ENCODE assay signal across 32 mouse cellular contexts in genomic region chr5:68011569-68011968, GRCm38 (mm10). TPM values are rescaled to one million over a fixed set of nuclear protein-coding genes. Genes with fewer than 3 reads are reported as not detected.
DNase-seq lines count a peak whose midpoint lies in the region; ATAC-seq and TF ChIP-seq lines count a peak whose summit lies in the region.
"Had no signal": no experiment of that assay in that cellular context is flagged by ENCODE, and none has a peak within 500 bp of the region (broad histone marks: within the 10 kb centered on the region; RNA-seq: fewer than 3 reads in every experiment).

No protein-coding gene starts in this region.

- TF ChIP-seq POLR2A in liver, adult 2 months (IDR thresholded peaks at IDR 0.05; ENCODE audit: extremely low read depth, insufficient read depth, low read length), result no peak

- peak overlapping the region; percentile 58; the same call in 1 of the 2 replicates for H3K27ac ChIP-seq in heart, embryonic 13.5 days (replicated peaks)
- no peak overlapping the region for H3K27ac ChIP-seq in liver, adult 2 months (replicated peaks; ENCODE audit: insufficient read depth, low read depth, low read length)
- no peak overlapping the region for H3K27ac ChIP-seq in liver, postnatal 0 days (ENCODE audit: low read depth)
- H3K27ac ChIP-seq: embryonic facial prominence, embryonic 15.5 days; hindbrain, embryonic 12.5 days; kidney, postnatal 0 days; left cerebral cortex, adult 2 months; liver, embryonic 14.5 days had no signal

- H3K9ac ChIP-seq in heart, embryonic 13.5 days, result no peak overlapping the region
- H3K9ac ChIP-seq in liver, adult 2 months (ENCODE audit: low read depth, low read length), result no peak overlapping the region
- H3K9ac ChIP-seq in liver, postnatal 0 days (replicated peaks), result no peak overlapping the region
- H3K9ac ChIP-seq: embryonic facial prominence, embryonic 15.5 days; hindbrain, embryonic 12.5 days; liver, embryonic 14.5 days had no signal

- peaks cover 22% of the 10 kb centered on the region for H3K4me1 ChIP-seq in heart, embryonic 13.5 days
- no peaks in the 10 kb centered on the region for H3K4me1 ChIP-seq in liver, adult 2 months (ENCODE audit: control insufficient read depth, insufficient read depth, low read length)
- H3K4me1 ChIP-seq in liver, postnatal 0 days (ENCODE audit: insufficient read depth), result no peaks in the 10 kb centered on the region
- H3K4me1 ChIP-seq: embryonic facial prominence, embryonic 15.5 days; hindbrain, embryonic 12.5 days had no signal

- DNase-seq in heart, postnatal 4 days, result no peak
- peak; percentile 8 for DNase-seq in liver, adult 2 months (ENCODE audit: extremely low read depth, low read depth, low spot score)
- no peak for DNase-seq in liver, postnatal 0 days
- peak; percentile 13 for DNase-seq in 416B (ENCODE audit: low read depth)
- no peak for DNase-seq in cerebellum, adult 9-10 months
- DNase-seq: adrenal gland, postnatal 10 days; cerebellum, adult 8-10 months had no signal

- no peaks in the 10 kb centered on the region for H3K79me2 ChIP-seq in liver, adult 2 months (ENCODE audit: control insufficient read depth, insufficient read depth, low read length)

- H3K4me3 ChIP-seq in heart, embryonic 13.5 days, result no peak overlapping the region
- H3K4me3 ChIP-seq in liver, adult 2 months (ENCODE audit: insufficient read depth, low read depth, low read length), result no peak overlapping the region
- no peak overlapping the region for H3K4me3 ChIP-seq in liver, postnatal 0 days (ENCODE audit: low read depth, low read length)
- H3K4me3 ChIP-seq: embryonic facial prominence, embryonic 15.5 days; hindbrain, embryonic 12.5 days; left cerebral cortex, adult 2 months had no signal

- 22% methylated on average over 3 of the region's 3 CpGs for WGBS in heart, embryonic 13.5 days
- 68% methylated on average over 3 of the region's 3 CpGs for WGBS in liver, adult 2 months
- WGBS in liver, postnatal 0 days (ENCODE audit: insufficient replicate concordance), result 50% methylated on average over 3 of the region's 3 CpGs

- peaks cover 9% of the 10 kb centered on the region for H3K27me3 ChIP-seq in heart, embryonic 13.5 days (replicated peaks)
- no peaks in the 10 kb centered on the region for H3K27me3 ChIP-seq in liver, adult 2 months (ENCODE audit: control insufficient read depth, insufficient read depth, low read length)
- H3K27me3 ChIP-seq in liver, postnatal 0 days (ENCODE audit: insufficient read depth, low read length), result 0 out of 2 replicates have a peak, but pooled peaks cover 7% of the 10 kb centered on the region
- H3K27me3 ChIP-seq: embryonic facial prominence, embryonic 15.5 days; hindbrain, embryonic 12.5 days had no signal

- peak overlapping the region; percentile 11; the same call in 1 of the 2 replicates for H3K4me2 ChIP-seq in heart, embryonic 13.5 days
- no peak overlapping the region for H3K4me2 ChIP-seq in liver, postnatal 0 days (ENCODE audit: low read depth, low read length)
- H3K4me2 ChIP-seq: embryonic facial prominence, embryonic 15.5 days; hindbrain, embryonic 12.5 days; midbrain, embryonic 11.5 days had no signal

- no peaks in the 10 kb centered on the region for H3K9me3 ChIP-seq in heart, embryonic 13.5 days
- H3K9me3 ChIP-seq in liver, postnatal 0 days (ENCODE audit: low read length), result no peaks in the 10 kb centered on the region
- H3K9me3 ChIP-seq: embryonic facial prominence, embryonic 15.5 days; hindbrain, embryonic 12.5 days had no signal

- no peak for TF ChIP-seq EP300 in liver, postnatal 0 days (IDR thresholded peaks at IDR 0.05; ENCODE audit: low read depth)

- H3K36me3 ChIP-seq in heart, embryonic 13.5 days, result no peaks in the 10 kb centered on the region
- H3K36me3 ChIP-seq in liver, adult 2 months (ENCODE audit: control insufficient read depth, insufficient read depth, low read length), result no peaks in the 10 kb centered on the region
- H3K36me3 ChIP-seq in liver, postnatal 0 days (replicated peaks; ENCODE audit: insufficient read depth, low read length), result no peaks in the 10 kb centered on the region
- H3K36me3 ChIP-seq: embryonic facial prominence, embryonic 15.5 days; hindbrain, embryonic 12.5 days had no signal

- ATAC-seq in heart, embryonic 13.5 days (ENCODE audit: extremely low read depth, insufficient number of reproducible peaks, low FRiP score, low TSS enrichment), result no peak
- ATAC-seq in liver, postnatal 0 days, result no peak
- peak; percentile 40; the same call in 1 of the 2 replicates for ATAC-seq in common myeloid progenitor, adult 5-6 weeks (replicated peaks; ENCODE audit: low read depth, poor library complexity, severe bottlenecking)
- ATAC-seq: forebrain, embryonic 14.5 days; intestine, postnatal 0 days had no signal

- TF ChIP-seq CTCF in liver, adult 2 months (IDR thresholded peaks at IDR 0.05; ENCODE audit: low read depth, low read length), result no peak
- no peak for TF ChIP-seq CTCF in liver, postnatal 0 days (IDR thresholded peaks at IDR 0.05; ENCODE audit: low read depth)

RNA-seq across cellular contexts. Expression of gene Grxcr1, which starts 20.1 kb away (rescaled TPM):
- polyA plus RNA-seq in heart, embryonic 13.5 days (2015; fragmentation: Nextera tagmentation; extraction: Ambion mirVana), result not detected in 2 replicates
- total RNA-seq in heart, postnatal 4 days (2021), result not detected
- total RNA-seq in liver, adult 2 months (2014; rRNA removed), result not detected in 2 replicates
- not detected in 2 replicates for polyA plus RNA-seq in liver, adult 2 months (2012; rRNA removed)
- polyA plus RNA-seq in liver, postnatal 0 days (2015; fragmentation: Nextera tagmentation; extraction: Ambion mirVana), result not detected in 2 replicates
- total RNA-seq in common myeloid progenitor, adult 5-6 weeks (2017), result not detected in 2 replicates
- total RNA-seq: adrenal gland, postnatal 10 days; gastrocnemius, adult 8-10 months; granulocyte monocyte progenitor cell, adult 5-6 weeks; layer of hippocampus, postnatal 10 days; left cerebral cortex, adult 2 months; left cerebral cortex, postnatal 36 days; megakaryocyte progenitor cell, adult 5-6 weeks; MEL; midbrain, postnatal 0 days had no signal
- polyA plus RNA-seq: brain, embryonic 14.5 days; C2C12; embryonic facial prominence, embryonic 15.5 days; forebrain, embryonic 14.5 days; frontal cortex, adult 2 months; intestine, postnatal 0 days; kidney, postnatal 0 days; limb, embryonic 14.5 days; liver, embryonic 14.5 days; midbrain, embryonic 11.5 days; midbrain, postnatal 0 days; neural tube, embryonic 14.5 days; spleen, adult 2 months; testis, adult 2 months; urinary bladder, adult 2 months had no signal

Comparison
In these comparisons a context has a peak if more than half of its experiments do, and no peak if none do; other contexts are left out.
1. DNase-seq: peak in liver, adult 2 months (single experiment) and 416B (single experiment); none in heart, postnatal 4 days (single experiment), liver, postnatal 0 days (single experiment) and cerebellum, adult 9-10 months (single experiment).